Mouse (Mus musculus) limb, embryonic 11.5 days (tissue): ENCODE data around the gene Slc25a18. TPM values are rescaled to one million over a fixed set of nuclear protein-coding genes. Genes with fewer than 3 reads are reported as not detected.
"Not testable (repeated sequence)": the region's sequence is repeated elsewhere in the genome, so short reads cannot be mapped to it uniquely, and the experiment has no call there.

Experiments
- ATAC-seq: fragments of 200-750 bp; cut with Nextera tagmentation; 2 replicates; pipeline ENCODE4 v1.8.0; 2017; ENCODE audit warnings: low read depth; ENCODE audit not compliant: insufficient number of reproducible peaks, low FRiP score, low TSS enrichment
- DNase-seq: peaks from one replicate; pipeline ENCODE4 v3.0.0-alpha.2; 2015; ENCODE audit warnings: low spot score
- H3K27ac ChIP-seq: fragments of 300-500 bp; sonication (generic); replicated peaks from 2 replicates; pipeline ENCODE4 v1.5.1; 2014; ENCODE audit warnings: low read depth, mild to moderate bottlenecking, low read length
- H3K27me3 ChIP-seq: fragments of 300-500 bp; sonication (generic); 2 replicates; pipeline ENCODE4 v1.6.1; 2014; ENCODE audit warnings: mild to moderate bottlenecking, low read length, mixed read lengths; ENCODE audit not compliant: control insufficient read depth, insufficient read depth
- H3K36me3 ChIP-seq: fragments of 300-500 bp; sonication (generic); 2 replicates; pipeline ENCODE4 v1.6.1; 2014; ENCODE audit warnings: mild to moderate bottlenecking, low read length, moderate library complexity, mixed read lengths; ENCODE audit not compliant: control insufficient read depth, insufficient read depth
- H3K4me1 ChIP-seq: fragments of 300-500 bp; sonication (generic); 2 replicates; pipeline ENCODE4 v1.6.1; 2014; ENCODE audit warnings: low read length, mixed read lengths; ENCODE audit not compliant: control insufficient read depth, insufficient read depth
- H3K4me2 ChIP-seq: fragments of 300-500 bp; sonication (generic); 2 replicates; pipeline ENCODE4 v1.6.1; 2014; ENCODE audit warnings: low read depth, mild to moderate bottlenecking, moderate library complexity; ENCODE audit not compliant: severe bottlenecking
- H3K4me3 ChIP-seq: fragments of 300-500 bp; sonication (generic); 2 replicates; pipeline ENCODE4 v1.5.1; 2014; ENCODE audit warnings: low read depth, low read length
- H3K9ac ChIP-seq: fragments of 300-500 bp; sonication (generic); 2 replicates; pipeline ENCODE4 v1.6.1; 2014; ENCODE audit warnings: mild to moderate bottlenecking, low read length
- H3K9me3 ChIP-seq: fragments of 300-500 bp; sonication (generic); 2 replicates; pipeline ENCODE4 v1.6.1; 2016; ENCODE audit warnings: low read length; ENCODE audit not compliant: control insufficient read depth
- WGBS: fragments of 180-500 bp; shearing (Covaris S2); extraction: QIAGEN DNeasy Blood & Tissue Kit; methylation state at CpG from one replicate; pipeline ENCODE4 v1.1.7; 2014; 5-methylcytosine and 5-hydroxymethylcytosine counted together
- polyA plus RNA-seq: library from polyadenylated mRNA; unstranded; fragments of >200 nt; fragmentation: Nextera tagmentation; extraction: Ambion mirVana; gene quantifications from 2 replicates; pipeline ENCODE4 v1.2.1, GENCODE M21; 2014

Gene Slc25a18
- polyA plus RNA-seq, 1 experiment from 2014 or later: 0.25 TPM

DNA sequence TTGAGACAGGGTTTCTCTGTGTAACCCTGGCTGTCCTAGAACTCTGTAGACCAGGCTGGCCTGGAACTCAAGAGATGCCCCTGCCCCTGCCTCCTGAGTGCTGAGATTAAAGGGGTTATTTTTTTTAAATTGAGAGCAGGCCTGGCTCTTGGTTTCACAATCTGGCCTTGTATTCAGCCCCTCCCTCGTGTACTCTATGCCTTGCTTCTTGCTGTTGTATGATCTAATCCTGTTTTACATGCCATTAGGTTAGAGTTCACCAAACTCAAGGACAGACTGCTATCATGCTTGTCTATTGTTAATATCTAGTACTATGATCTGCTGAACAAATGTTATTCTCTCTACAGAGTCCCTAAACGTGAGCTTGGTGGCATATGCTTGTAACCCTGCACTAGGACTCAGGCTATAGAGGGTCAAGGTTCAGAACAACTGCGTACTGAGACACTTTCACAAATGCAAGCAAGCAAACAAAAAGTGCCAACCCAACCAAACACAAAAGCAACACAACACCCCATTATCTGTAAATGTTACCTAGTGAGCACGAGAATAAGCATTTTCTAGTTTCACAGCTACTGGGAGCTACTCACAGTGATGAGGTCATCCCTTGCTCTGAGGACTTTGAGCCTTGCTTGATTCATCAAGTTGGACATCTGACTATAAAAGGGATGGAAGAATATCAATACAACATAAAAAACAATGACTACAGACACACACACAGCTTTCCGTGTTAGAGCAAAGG lies 33.8 kb downstream of the Slc25a18 start:
- Histone ChIP-seq H3K27me3 (no peaks in the 10 kb centered on the region), H3K4me1 (no peaks in the 10 kb centered on the region), H3K9me3 (no peaks in the 10 kb centered on the region), H3K4me3 (no peak overlapping the region), H3K4me2 (no peak overlapping the region), H3K9ac (no peak overlapping the region), H3K27ac (no peak overlapping the region), H3K36me3 (peaks cover 31% of the 10 kb centered on the region)
- ATAC-seq (no peak), DNase-seq (no peak)
- 85% methylated on average over 5 of the region's 5 CpGs for WGBS

DNA sequence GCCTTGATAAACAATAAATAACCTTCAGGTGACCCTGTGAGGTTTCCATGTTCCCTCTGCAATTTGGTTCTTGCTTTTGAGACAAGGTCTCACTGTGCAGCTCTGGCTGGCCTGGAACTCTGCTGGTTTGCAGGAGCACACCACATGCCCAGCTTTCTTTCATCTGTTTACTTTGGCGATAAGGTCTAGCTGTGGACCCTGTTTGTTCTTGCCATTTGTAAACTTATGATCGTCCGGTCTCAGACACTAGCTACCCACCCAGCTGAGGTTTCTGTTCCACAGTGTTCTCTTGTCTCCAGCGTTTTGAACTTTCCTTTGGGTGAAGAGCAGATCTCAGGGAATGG lies 34.3 kb downstream of the Slc25a18 start:
- H3K4me3 ChIP-seq: no peak overlapping the region
- ATAC-seq (no peak), DNase-seq (no peak)
- no peaks in the 10 kb centered on the region for H3K9me3 ChIP-seq
- 96% methylated on average over 4 of the region's 4 CpGs for WGBS
- no peaks in the 10 kb centered on the region for H3K4me1 ChIP-seq
- H3K27me3 ChIP-seq: no peaks in the 10 kb centered on the region
- no peak overlapping the region for H3K9ac ChIP-seq
- no peak overlapping the region for H3K27ac ChIP-seq
- no peak overlapping the region for H3K4me2 ChIP-seq
- H3K36me3 ChIP-seq: peaks cover 29% of the 10 kb centered on the region

DNA sequence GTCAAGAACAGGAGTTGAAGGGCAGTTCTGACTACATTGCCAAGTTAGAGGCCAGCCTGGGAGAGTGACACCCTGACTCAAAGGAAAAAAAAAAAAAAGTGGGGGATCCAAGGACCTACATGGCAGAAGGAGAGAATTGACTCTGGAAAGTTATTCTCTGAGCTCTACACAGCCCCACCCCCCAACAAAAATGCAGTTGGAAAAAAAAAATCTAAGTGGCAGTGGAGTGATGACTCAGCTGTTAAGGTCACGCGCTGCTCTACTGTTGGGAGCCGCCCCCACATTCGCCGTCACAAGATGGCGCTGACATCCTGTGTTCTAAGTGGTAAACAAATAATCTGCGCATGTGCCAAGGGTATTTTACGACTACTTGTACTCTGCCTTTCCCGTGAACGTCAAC lies 38.6 kb downstream of the Slc25a18 start:
- not testable (repeated sequence) for ATAC-seq, H3K4me1 ChIP-seq
- WGBS: 98% methylated on average over 7 of the region's 10 CpGs

DNA sequence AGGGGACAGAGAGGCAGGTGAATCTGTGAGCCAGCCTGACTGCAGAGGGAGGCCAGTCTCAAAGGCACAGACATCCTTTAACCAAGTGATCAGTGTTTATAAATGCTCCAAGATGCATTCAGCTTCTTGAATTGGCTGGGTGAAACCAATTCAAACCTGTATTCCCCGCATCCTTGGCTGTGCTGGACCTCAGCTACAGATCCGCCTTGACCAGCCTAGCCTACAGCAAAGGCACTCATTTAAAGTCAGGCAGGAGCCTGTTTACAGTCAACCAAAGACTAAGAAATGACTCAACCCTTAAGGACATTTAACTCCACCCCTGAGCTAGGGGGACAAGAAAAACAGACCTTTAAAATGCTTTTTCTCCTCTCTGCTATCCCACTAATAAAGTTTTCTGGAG lies 45.9 kb downstream of the Slc25a18 start:
- no peak overlapping the region for H3K9ac ChIP-seq
- ATAC-seq (no peak), DNase-seq (no peak)
- no peak overlapping the region for H3K27ac ChIP-seq
- peaks cover 6% of the 10 kb centered on the region; the same call in 1 of the 2 replicates for H3K4me1 ChIP-seq
- no peaks in the 10 kb centered on the region for H3K9me3 ChIP-seq
- no peaks in the 10 kb centered on the region for H3K27me3 ChIP-seq
- no peak overlapping the region for H3K4me2 ChIP-seq
- peaks cover 17% of the 10 kb centered on the region for H3K36me3 ChIP-seq
- 93% methylated on average over 2 of the region's 2 CpGs for WGBS
- no peak overlapping the region for H3K4me3 ChIP-seq

More for the DNA sequence above, 38.6 kb downstream of the Slc25a18 start:
- not testable (repeated sequence) for H3K4me2 ChIP-seq, H3K27me3 ChIP-seq, H3K4me3 ChIP-seq, H3K9ac ChIP-seq, H3K27ac ChIP-seq, H3K9me3 ChIP-seq, DNase-seq
- peaks cover 11% of the 10 kb centered on the region for H3K36me3 ChIP-seq

DNA sequence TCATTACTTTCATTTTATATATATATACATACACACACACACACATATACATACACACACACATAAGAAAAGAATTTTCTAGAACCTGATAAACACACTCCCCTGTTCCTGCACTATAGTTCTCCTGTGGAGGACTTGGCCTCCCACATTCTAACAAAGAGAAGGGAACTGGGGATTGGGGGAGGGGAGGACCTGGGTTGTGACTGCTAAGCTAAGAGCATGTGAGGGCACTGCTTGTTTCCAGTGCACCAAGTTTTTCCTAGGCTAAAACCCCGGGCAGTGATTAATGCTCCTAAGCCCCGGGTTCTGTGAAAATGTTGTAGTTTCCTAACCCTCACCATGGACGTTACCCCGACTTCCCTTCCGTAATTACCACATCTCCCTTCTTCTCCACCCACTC lies 46.8 kb downstream of the Slc25a18 start:
- ATAC-seq (no peak), DNase-seq (no peak)
- H3K4me3 ChIP-seq: no peak overlapping the region
- H3K27me3 ChIP-seq: no peaks in the 10 kb centered on the region
- H3K9ac ChIP-seq: no peak overlapping the region
- 94% methylated on average over 5 of the region's 5 CpGs for WGBS
- H3K36me3 ChIP-seq: peaks cover 17% of the 10 kb centered on the region
- H3K4me1 ChIP-seq: peaks cover 6% of the 10 kb centered on the region; the same call in 1 of the 2 replicates
- H3K9me3 ChIP-seq: no peaks in the 10 kb centered on the region
- no peak overlapping the region for H3K27ac ChIP-seq
- H3K4me2 ChIP-seq: no peak overlapping the region

GRCm38 (mm10) chr6:120820941-120821340 lies 47.6 kb downstream of the Slc25a18 start:
- Histone ChIP-seq H3K4me1 (peaks cover 6% of the 10 kb centered on the region; the same call in 1 of the 2 replicates), H3K4me2 (no peak overlapping the region), H3K4me3 (no peak overlapping the region), H3K27me3 (no peaks in the 10 kb centered on the region), H3K27ac (no peak overlapping the region), H3K9ac (no peak overlapping the region), H3K9me3 (no peaks in the 10 kb centered on the region), H3K36me3 (peaks cover 17% of the 10 kb centered on the region)
- DNase-seq (no peak), ATAC-seq (no peak)
- 89% methylated on average over 1 of the region's 1 CpGs for WGBS

GRCm38 (mm10) chr6:120821715-120822114 lies 48.3 kb downstream of the Slc25a18 start:
- H3K27me3 ChIP-seq: no peaks in the 10 kb centered on the region
- no peaks in the 10 kb centered on the region for H3K9me3 ChIP-seq
- no peak overlapping the region for H3K9ac ChIP-seq
- WGBS: 60% methylated on average over 5 of the region's 5 CpGs
- no peak for DNase-seq
- H3K4me3 ChIP-seq: peak overlapping the region; percentile 92
- H3K27ac ChIP-seq: no peak overlapping the region
- peaks cover 6% of the 10 kb centered on the region; the same call in 1 of the 2 replicates for H3K4me1 ChIP-seq
- H3K36me3 ChIP-seq: peaks cover 17% of the 10 kb centered on the region
- H3K4me2 ChIP-seq: peak overlapping the region; percentile 68
- ATAC-seq: no peak

GRCm38 (mm10) chr6:120822307-120822928 lies 49.0 kb downstream of the Slc25a18 start, which contains the start of gene Atp6v1e1:
Gene Atp6v1e1, minus strand, starts transcription at chr6:120822793.
- Histone ChIP-seq H3K27ac (peak within 1 kb of the TSS; percentile 84), H3K4me1 (peaks cover 6% of the 10 kb centered on the region; the same call in 1 of the 2 replicates), H3K9ac (peak within 1 kb of the TSS; percentile 81), H3K27me3 (no peaks in the 10 kb centered on the region), H3K4me3 (peak within 1 kb of the TSS; percentile 92), H3K9me3 (no peaks in the 10 kb centered on the region), H3K36me3 (peaks cover 15% of the 10 kb centered on the region), H3K4me2 (peak within 1 kb of the TSS; percentile 68)
- peak; percentile 95 for ATAC-seq
- WGBS: under 1% methylated on average over 41 of the region's 41 CpGs
- peak; percentile 95 for DNase-seq
